Mouse (Mus musculus) thymus, adult 2 months (tissue): Measurements from ENCODE around the gene Cntn2.

ENCODE experiments used
- CTCF ChIP-seq: fragments of 200-500 bp; IDR thresholded peaks from 2 replicates; pipeline ENCODE4 v1.5.1; 2012; ENCODE audit warnings: mild to moderate bottlenecking, control low read depth, low read length, moderate library complexity, borderline replicate concordance; ENCODE audit not compliant: control insufficient read depth, poor library complexity, insufficient read depth; ENCODE audit errors: extremely low read depth
- POLR2A ChIP-seq: fragments of 200-500 bp; IDR thresholded peaks from 2 replicates; pipeline ENCODE4 v1.6.1; 2012; ENCODE audit warnings: mild to moderate bottlenecking, low read length, control low read depth, moderate library complexity; ENCODE audit not compliant: control insufficient read depth, poor library complexity, insufficient read depth; ENCODE audit errors: extremely low read depth

DNA sequence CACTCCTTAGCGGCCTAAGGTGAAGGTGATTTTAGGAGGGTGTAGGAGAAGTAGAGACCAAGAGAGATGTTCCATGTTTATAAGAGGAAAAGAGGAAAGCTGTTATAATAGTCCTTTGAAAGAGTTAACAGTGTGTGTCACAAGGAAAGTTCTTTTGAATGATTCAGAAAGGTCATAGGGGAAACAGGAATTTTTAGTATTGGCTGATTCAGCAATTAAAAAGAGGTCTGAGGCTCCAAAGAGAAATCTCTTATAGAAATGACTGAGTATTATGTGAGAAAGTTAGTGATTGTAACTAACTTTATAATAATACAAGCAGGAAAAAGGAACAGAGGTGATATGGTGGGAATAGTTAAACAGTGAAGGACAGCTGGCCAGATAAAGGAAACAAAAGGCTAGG is 63.6 kb downstream of the Cntn2 start:
- TF ChIP-seq POLR2A (no peak), CTCF (no peak)
